Mouse (Mus musculus): ENCODE results near the gene Egfl8. TPM values are rescaled to one million over a fixed set of nuclear protein-coding genes. Genes with fewer than 3 reads are reported as not detected.

The Egfl8 gene
- polyA plus RNA-seq, 1 experiment: 7.2 TPM

- H3K4me1 ChIP-seq (ENCODE audit: control insufficient read depth, insufficient read depth, low read length): no peaks in the 10 kb centered on the region; the same call in 1 of the 2 replicates
- peak overlapping the region; percentile 95 for H3K27ac ChIP-seq (ENCODE audit: control insufficient read depth, insufficient read depth, low read depth, low read length, poor library complexity)
- TF ChIP-seq CTCF (IDR thresholded peaks at IDR 0.05; ENCODE audit: control insufficient read depth, insufficient read depth, low read length) (no peak), POLR2A (IDR thresholded peaks at IDR 0.05; ENCODE audit: borderline replicate concordance, control insufficient read depth, low read depth, low read length) (0 out of 2 replicates have a peak, but pooled peaks have one; percentile 8)
- peak overlapping the region; percentile 86 for H3K4me3 ChIP-seq (replicated peaks; ENCODE audit: control insufficient read depth, low read depth, low read length)
- WGBS: 29% methylated on average over 15 of the region's 15 CpGs
Observed at GRCm38 (mm10) chr17:34590154-34590987, 25.4 kb downstream of the Egfl8 start.

DNA sequence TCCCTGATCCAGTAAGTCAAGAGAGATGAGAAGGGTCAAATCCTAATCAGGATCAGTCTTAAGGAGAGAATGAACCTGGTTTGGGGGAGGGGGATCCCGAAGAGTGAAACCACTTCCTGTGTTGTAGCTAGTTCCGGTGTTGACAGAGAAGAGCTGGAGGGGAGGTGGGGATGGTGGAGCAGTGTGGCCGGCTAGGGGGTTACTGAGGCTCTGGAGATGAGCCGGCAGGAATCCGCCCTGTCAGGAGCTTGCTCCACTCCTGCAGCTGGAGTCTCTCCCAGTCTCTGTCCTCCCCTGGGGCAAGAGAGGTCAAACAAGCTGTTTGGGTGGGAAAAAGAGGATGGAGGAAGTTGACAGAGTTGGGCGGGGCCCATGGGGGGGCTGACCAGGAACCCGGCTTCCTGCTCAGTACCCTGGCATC, 26.1 kb downstream of the Egfl8 start, which contains the start of gene Gpsm3:
Gene Gpsm3, plus strand, starts transcription at position 126 of the 421 bp plus-strand sequence.
- WGBS: under 1% methylated on average over 7 of the region's 7 CpGs
- no peak for TF ChIP-seq CTCF (IDR thresholded peaks at IDR 0.05; ENCODE audit: control insufficient read depth, insufficient read depth, low read length)
- 0 out of 2 replicates have a peak, but pooled peaks have one; percentile 44 for TF ChIP-seq POLR2A (IDR thresholded peaks at IDR 0.05; ENCODE audit: borderline replicate concordance, control insufficient read depth, low read depth, low read length)
- Histone ChIP-seq H3K4me3 (replicated peaks; ENCODE audit: control insufficient read depth, low read depth, low read length) (peak within 1 kb of the TSS; percentile 86), H3K27ac (ENCODE audit: control insufficient read depth, insufficient read depth, low read depth, low read length, poor library complexity) (peak within 1 kb of the TSS; percentile 95), H3K4me1 (ENCODE audit: control insufficient read depth, insufficient read depth, low read length) (no peaks in the 10 kb centered on the region; the same call in 1 of the 2 replicates)

DNA sequence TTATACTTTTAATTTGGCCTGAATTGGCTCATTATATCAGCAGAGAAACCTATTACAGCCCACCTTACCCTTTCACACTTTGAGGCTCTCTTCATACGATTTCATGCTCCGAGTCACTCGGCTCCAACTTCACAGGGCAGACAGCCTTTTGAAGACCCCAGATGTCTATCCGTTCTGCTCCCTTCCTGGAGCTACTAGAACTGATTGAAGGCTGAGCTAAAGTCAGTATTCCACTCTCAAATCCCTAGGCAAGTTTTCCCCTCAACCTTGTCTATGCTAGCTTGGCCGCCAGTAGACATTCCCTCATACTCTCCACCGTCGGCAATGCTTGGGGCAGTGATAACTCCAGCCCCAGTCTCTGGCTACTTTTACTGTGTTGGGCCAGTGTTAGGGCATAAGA, 26.6 kb downstream of the Egfl8 start:
- Histone ChIP-seq H3K27ac (ENCODE audit: control insufficient read depth, insufficient read depth, low read depth, low read length, poor library complexity) (peak overlapping the region; percentile 95), H3K4me1 (ENCODE audit: control insufficient read depth, insufficient read depth, low read length) (no peaks in the 10 kb centered on the region; the same call in 1 of the 2 replicates), H3K4me3 (replicated peaks; ENCODE audit: control insufficient read depth, low read depth, low read length) (peak overlapping the region; percentile 68)
- WGBS: 17% methylated on average over 7 of the region's 7 CpGs
- no peak for TF ChIP-seq CTCF (IDR thresholded peaks at IDR 0.05; ENCODE audit: control insufficient read depth, insufficient read depth, low read length)
- no peak for TF ChIP-seq POLR2A (IDR thresholded peaks at IDR 0.05; ENCODE audit: borderline replicate concordance, control insufficient read depth, low read depth, low read length)

DNA sequence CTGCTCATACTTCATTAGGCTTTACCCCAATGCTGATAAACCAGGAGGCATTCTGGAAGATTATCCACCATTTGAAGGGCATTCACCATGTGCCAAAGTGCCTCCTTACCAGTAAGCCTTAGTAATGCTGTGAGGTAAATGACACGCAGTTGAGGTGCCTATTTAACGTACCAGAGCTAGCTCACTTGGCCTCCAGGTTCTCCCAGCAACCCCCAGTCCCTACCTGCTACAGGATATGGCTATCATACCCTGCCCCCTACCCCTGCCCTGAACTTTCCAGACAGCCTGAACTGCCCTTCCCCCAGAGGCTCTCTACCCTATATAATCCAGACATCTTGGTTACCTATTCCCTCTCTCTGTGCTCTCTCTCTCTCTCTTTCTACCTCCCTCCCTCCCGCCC, 27.0 kb downstream of the Egfl8 start:
- WGBS: 39% methylated on average over 3 of the region's 3 CpGs
- peak overlapping the region; percentile 38; the same call in 1 of the 2 replicates for H3K27ac ChIP-seq (ENCODE audit: control insufficient read depth, insufficient read depth, low read depth, low read length, poor library complexity)
- no peak for TF ChIP-seq CTCF (IDR thresholded peaks at IDR 0.05; ENCODE audit: control insufficient read depth, insufficient read depth, low read length)
- no peak for TF ChIP-seq POLR2A (IDR thresholded peaks at IDR 0.05; ENCODE audit: borderline replicate concordance, control insufficient read depth, low read depth, low read length)
- H3K4me3 ChIP-seq (replicated peaks; ENCODE audit: control insufficient read depth, low read depth, low read length): peak overlapping the region; percentile 59
- no peaks in the 10 kb centered on the region; the same call in 1 of the 2 replicates for H3K4me1 ChIP-seq (ENCODE audit: control insufficient read depth, insufficient read depth, low read length)

GRCm38 (mm10) chr17:34587814-34588213, 28.0 kb downstream of the Egfl8 start:
- H3K4me3 ChIP-seq (replicated peaks; ENCODE audit: control insufficient read depth, low read depth, low read length): peak overlapping the region; percentile 76
- TF ChIP-seq POLR2A (IDR thresholded peaks at IDR 0.05; ENCODE audit: borderline replicate concordance, control insufficient read depth, low read depth, low read length) (no peak), CTCF (IDR thresholded peaks at IDR 0.05; ENCODE audit: control insufficient read depth, insufficient read depth, low read length) (no peak)
- H3K4me1 ChIP-seq (ENCODE audit: control insufficient read depth, insufficient read depth, low read length): no peaks in the 10 kb centered on the region; the same call in 1 of the 2 replicates
- peak overlapping the region; percentile 89 for H3K27ac ChIP-seq (ENCODE audit: control insufficient read depth, insufficient read depth, low read depth, low read length, poor library complexity)
- under 1% methylated on average over 19 of the region's 19 CpGs for WGBS

- H3K4me1 ChIP-seq (ENCODE audit: control insufficient read depth, insufficient read depth, low read length): no peaks in the 10 kb centered on the region; the same call in 1 of the 2 replicates
- no peak for TF ChIP-seq CTCF (IDR thresholded peaks at IDR 0.05; ENCODE audit: control insufficient read depth, insufficient read depth, low read length)
- TF ChIP-seq POLR2A (IDR thresholded peaks at IDR 0.05; ENCODE audit: borderline replicate concordance, control insufficient read depth, low read depth, low read length): peak; percentile 98
- under 1% methylated on average over 50 of the region's 50 CpGs for WGBS
Observed at GRCm38 (mm10) chr17:34587423-34587811, 28.4 kb downstream of the Egfl8 start.

GRCm38 (mm10) chr17:34586796-34587422, 28.9 kb downstream of the Egfl8 start:
- Histone ChIP-seq H3K27ac (ENCODE audit: control insufficient read depth, insufficient read depth, low read depth, low read length, poor library complexity) (peak overlapping the region; percentile 89), H3K4me3 (replicated peaks; ENCODE audit: control insufficient read depth, low read depth, low read length) (peak overlapping the region; percentile 76), H3K4me1 (ENCODE audit: control insufficient read depth, insufficient read depth, low read length) (no peaks in the 10 kb centered on the region; the same call in 1 of the 2 replicates)
- under 1% methylated on average over 38 of the region's 38 CpGs for WGBS
- TF ChIP-seq CTCF (IDR thresholded peaks at IDR 0.05; ENCODE audit: control insufficient read depth, insufficient read depth, low read length) (no peak), POLR2A (IDR thresholded peaks at IDR 0.05; ENCODE audit: borderline replicate concordance, control insufficient read depth, low read depth, low read length) (no peak)

More at GRCm38 (mm10) chr17:34587423-34587811, 28.4 kb downstream of the Egfl8 start:
- peak overlapping the region; percentile 76 for H3K4me3 ChIP-seq (replicated peaks; ENCODE audit: control insufficient read depth, low read depth, low read length)
- peak overlapping the region; percentile 89 for H3K27ac ChIP-seq (ENCODE audit: control insufficient read depth, insufficient read depth, low read depth, low read length, poor library complexity)

Data from bone marrow, adult 2 months (tissue).